Mouse (Mus musculus): ENCODE results near the gene Calm5.
"Not testable (repeated sequence)": the region's sequence is repeated elsewhere in the genome, so short reads cannot be mapped to it uniquely, and the experiment has no call there.

Calm5 gene

GRCm38 (mm10) chr13:3853648-3854333, at the start of gene Calm5:
Gene Calm5, plus strand, starts transcription at chr13:3854173.
- DNase-seq, result not testable (repeated sequence)

DNA sequence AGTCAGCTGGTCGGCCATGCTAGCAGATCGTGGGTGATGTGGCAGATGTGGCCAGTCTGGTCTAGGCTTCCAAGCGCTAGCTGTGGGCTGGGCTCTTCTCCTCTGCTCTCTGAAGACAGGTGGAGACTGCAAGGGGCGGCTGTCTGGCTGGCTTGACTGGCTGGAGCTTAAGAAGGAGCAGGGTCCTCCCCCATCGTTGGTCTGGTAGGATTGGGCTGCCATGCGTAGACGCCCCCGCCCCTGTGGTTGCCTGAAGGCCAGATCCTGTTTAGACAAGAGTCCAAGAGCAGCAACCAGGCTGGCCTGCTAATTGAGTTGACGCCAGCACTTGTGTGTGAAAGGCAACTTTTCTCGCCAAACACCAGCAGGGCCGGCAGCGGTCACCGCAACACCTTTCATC, 49.8 kb upstream of the Calm5 start, which contains the start of gene Calml3:
Calml3 (minus strand) TSS at position 131 of the 400 bp plus-strand sequence.
- peak; percentile 46 for DNase-seq

DNA sequence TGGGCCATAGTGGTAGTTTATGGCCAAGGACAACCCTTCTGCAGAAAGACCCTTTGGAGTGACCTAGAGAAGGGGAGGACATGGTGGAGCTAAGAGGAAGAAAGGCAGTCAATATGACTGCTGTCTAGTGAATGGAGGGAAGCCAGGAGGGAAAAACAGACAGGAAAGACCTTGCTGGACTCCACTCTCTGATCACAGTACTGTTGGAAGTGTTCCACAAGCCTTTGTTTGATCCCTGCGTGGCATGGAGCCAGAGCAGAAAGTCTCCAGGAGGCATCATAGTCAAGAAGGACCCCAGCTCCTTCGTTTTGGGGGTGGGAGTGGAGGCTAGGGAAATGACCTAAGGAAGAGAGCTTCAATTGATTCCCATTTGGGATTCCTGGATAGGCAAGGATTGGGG, 48.8 kb upstream of the Calm5 start:
- DNase-seq, result peak; percentile 8

- no peak for DNase-seq
These were observed 48.3 kb upstream of the Calm5 start for GRCm38 (mm10) chr13:3805638-3806037.

DNA sequence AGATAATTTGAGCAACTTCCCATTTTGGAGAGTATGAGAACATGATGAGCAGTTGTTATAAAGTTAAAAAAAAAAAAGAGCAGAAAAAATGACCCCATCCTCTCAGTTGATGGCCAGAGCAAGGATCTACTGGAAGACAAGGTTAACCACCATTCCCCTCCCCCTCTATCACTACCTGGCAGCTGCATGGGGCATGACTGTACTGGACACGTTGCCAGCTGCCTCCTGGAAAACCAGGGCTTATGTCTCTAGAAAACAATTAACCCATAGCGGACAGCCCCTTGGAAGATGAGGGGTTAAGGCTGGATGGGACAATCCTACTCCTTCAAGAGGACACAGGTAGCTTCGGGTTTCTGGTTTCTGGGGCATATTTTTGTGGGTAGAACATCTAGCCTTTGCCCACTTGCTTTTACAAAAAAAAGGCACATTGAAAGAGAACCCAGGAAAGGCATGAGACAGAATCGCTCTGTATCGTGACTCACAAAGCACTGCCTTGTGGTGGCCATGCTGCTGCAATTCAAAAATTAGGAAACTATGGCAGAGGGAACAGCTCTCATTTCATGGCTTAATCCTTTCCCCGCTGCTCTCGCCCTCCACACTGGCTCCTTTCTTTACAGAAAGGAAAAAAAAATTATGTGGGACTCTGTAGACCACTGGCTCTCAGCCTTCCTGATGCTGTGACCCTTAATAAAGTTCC, 46.7 kb upstream of the Calm5 start:
- DNase-seq, result no peak

DNA sequence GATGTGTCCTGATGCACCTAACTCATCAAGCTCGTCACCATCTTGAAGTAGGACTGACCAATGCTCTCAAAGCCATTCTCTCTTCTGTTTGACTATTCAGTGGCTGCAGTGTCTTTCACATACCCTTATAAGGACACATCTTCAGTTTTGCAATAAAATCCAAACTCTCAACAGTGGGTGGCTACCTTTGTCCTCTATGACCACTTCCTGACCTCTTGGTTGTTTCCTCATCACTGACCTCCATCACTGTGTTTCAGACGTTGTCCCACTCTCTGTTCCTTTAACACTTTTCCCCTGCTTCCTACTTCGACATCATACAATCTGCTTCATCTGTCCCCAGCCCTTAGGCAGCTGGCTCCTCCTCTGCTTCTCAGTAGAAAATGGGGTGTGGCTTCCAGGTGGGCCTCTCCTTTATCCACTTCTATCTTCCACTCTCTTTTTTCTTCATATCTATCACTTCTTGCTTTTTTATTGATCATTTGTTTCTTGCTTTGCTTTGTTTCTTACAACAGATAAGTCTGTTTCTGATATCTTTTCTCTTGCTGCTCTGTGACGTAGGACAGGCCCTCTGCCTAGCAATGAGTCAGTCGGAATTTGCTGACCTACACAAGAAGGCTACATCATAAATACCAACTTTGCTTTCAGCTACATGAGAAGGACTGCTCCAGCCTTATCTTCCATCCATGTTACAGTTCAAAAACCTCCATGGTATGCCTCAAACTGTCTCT, 35.8 kb upstream of the Calm5 start:
- DNase-seq, result no peak

DNA sequence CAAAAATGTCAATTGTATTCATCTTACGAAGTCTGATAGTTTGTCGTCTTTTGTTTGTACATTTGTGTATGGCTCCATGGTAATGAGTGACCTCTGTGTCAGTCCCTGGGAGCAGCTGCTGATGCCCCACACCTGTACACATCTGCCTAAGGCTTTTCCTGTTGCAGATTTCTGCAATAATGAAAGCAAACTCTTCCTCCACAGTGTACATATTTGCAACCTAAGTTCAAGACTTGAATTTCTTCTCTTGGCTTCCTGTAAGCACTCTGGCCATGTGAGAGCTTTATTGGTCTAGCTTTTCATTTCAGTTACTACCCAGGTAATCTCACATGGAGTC, 35.3 kb upstream of the Calm5 start:
- DNase-seq, result no peak

DNA sequence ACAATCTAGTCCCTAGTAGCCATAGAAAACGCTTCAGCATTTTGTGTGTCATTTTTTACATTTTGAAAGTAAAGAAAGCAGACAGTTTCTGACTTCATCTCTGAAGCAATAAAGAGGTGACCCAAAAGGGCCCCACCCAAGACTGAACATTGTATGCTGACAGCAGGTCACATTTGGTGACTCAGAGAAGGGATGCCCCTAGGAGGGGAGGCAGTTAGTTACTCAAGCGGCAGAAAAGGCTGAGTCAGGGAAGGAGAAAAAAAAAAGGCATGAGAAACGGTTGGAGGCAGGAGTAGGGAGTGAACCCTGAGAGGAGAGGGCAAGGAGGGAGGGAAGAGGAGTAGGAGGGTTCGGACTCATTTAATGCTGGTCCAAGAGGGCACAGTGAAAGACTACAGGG, 31.9 kb upstream of the Calm5 start:
- no peak for DNase-seq

DNA sequence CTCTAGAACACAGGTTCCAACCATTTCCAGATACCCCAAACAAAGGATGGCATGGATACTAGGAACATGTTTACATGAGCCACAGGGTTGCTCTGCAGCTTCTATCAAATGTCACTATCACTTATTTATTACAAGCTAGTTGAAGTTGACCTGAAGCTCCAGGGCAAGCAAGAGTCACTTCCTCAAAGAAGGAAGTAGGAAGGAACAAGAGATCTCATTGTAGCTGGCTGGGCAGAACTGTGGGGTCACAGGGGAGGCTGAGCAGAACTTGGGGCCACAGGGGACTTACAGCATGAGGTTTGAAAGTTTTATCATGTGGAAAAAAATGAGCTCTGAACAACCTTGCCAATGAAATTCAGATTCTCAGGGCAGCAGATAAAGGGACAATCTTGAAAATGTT, 28.2 kb upstream of the Calm5 start:
- DNase-seq, result no peak

- DNase-seq, result no peak
These were observed 22.4 kb upstream of the Calm5 start for GRCm38 (mm10) chr13:3831546-3831945.

GRCm38 (mm10) chr13:3831994-3832393, 22.0 kb upstream of the Calm5 start:
- DNase-seq, result peak; percentile 5

GRCm38 (mm10) chr13:3832450-3832849, 21.5 kb upstream of the Calm5 start:
- no peak for DNase-seq

- DNase-seq, result not testable (repeated sequence)
These were observed 20.3 kb upstream of the Calm5 start for GRCm38 (mm10) chr13:3833644-3834043.

DNA sequence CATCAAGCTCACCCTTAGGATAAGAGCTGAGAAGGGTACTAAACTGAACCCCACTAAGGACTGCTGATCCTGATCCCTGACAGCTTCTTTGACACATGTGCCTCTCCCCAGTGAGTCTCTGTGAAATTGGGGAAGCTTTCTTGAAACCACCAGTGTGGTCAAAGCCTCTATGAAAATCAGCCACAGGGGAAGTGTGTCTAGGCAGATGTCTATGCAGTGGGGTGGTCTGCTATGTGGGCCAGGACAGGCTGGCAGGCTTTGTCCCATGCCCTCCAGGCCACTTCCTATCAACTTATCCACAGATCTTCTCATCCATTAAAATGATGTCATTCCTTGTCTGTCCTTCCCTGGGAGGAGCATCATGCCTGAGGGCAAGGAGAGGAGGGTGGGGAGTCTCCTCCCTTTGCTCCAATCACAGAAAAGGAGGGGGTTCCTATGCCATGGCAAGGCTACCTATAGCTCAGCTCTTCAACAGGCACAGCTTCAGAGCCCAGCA, 16.6 kb upstream of the Calm5 start, which contains the start of gene Calm4:
Calm4 (plus strand) TSS at position 446 of the 496 bp plus-strand sequence.
- not testable (repeated sequence) for DNase-seq

DNA sequence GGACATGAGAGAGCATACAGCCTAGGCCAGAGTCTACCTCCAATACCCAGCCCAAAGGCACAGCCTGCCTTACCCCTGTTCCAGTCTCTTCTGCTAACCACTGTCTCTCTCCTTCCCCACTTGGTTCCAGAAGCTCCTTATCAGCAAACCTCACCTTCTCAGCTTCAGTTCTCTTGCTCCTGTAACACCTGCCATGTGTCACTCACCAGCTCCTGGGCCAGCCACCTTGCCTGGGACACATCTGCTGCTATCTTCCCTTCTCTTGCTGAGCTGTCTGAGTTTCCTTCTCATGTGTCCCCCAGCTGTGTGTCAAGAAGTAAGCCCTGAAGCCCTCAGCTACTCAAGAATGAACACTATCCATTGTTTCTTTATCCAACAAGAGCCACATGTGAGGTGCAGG, 13.3 kb upstream of the Calm5 start:
- DNase-seq, result not testable (repeated sequence)

- no peak for DNase-seq
These were observed 3.6 kb upstream of the Calm5 start for GRCm38 (mm10) chr13:3850330-3850729.

- no peak for DNase-seq
These were observed 883 bp downstream of the Calm5 start for GRCm38 (mm10) chr13:3854856-3855255.

GRCm38 (mm10) chr13:3856252-3856651, 2.3 kb downstream of the Calm5 start:
- DNase-seq, result no peak

- DNase-seq, result no peak
These were observed 7.3 kb downstream of the Calm5 start for GRCm38 (mm10) chr13:3861251-3861650.

GRCm38 (mm10) chr13:3862325-3862724, 8.4 kb downstream of the Calm5 start:
- DNase-seq, result no peak

GRCm38 (mm10) chr13:3862922-3863580, 9.1 kb downstream of the Calm5 start:
- no peak for DNase-seq

DNA sequence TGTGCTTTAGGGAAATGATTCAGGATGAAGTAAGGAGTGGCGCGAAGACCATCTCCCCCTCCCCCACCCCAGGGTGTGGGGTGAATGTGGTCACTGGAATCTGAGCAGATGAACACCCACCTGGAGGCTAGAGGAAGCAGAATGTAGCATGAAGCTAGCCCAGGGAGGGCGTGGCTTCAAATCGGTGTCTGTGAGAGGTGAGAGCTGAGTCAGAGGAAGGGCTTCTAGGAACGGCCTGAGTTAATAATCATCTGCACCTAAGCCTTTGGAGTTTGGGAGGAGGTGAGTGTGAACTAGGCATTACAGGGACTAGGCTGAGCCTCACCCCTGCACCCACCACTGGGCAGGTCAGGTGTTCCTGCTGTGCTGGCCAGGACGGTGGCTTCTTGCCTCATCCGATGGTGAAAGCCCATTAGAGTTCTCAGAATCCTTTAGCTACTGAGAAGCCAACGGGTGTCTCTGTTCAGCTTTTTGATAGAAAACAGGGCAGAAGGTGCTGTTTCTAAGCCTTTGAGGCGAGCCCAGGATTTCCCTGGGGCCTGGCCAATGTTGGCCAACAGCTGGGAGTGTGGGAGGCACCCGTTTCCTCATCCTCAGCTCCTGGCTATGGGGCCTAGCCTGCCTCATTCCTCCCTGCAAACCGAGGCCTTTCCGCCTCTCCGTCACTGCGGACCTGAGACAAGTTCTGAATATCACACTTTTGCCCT, 11.8 kb downstream of the Calm5 start:
- peak; percentile 8 for DNase-seq
